In genomic region chr3:154683667-154684066, GRCm38 (mm10) we compare ENCODE assay signal across 20 mouse cellular contexts. TPM values are rescaled to one million over a fixed set of nuclear protein-coding genes. Genes with fewer than 3 reads are reported as not detected.
A peak's percentile ranks its signal among the peaks of the same experiment; 100 is the strongest.
DNase-seq lines count a peak whose midpoint lies in the region; ATAC-seq lines count a peak whose summit lies in the region.
"Had no signal": no experiment of that assay in that cellular context is flagged by ENCODE, and none has a peak within 500 bp of the region (broad histone marks: within the 10 kb centered on the region; RNA-seq: fewer than 3 reads in every experiment).

No protein-coding gene starts in this region.

- ATAC-seq in activated CD4-positive, CD25-positive, alpha-beta regulatory T cell, adult 4 months: peak; percentile 65
- ATAC-seq: forebrain, embryonic 15.5 days; hindbrain, embryonic 16.5 days; intestine, embryonic 15.5 days had no signal

- DNase-seq in A20 (ENCODE audit: low read depth, low spot score): peak; percentile 12
- DNase-seq in CD4-positive, CD25-positive, alpha-beta regulatory T cell, adult 2 months (ENCODE audit: low read depth, low spot score): peak; percentile 27
- DNase-seq in embryo, embryonic 10 days (ENCODE audit: low spot score): no peak
- DNase-seq in spleen, adult 18-20 months: no peak
- no peak for DNase-seq in gastrocnemius, postnatal 25 days
- DNase-seq: adrenal gland, postnatal 10 days; adrenal gland, postnatal 36 days; cerebellum, adult 18-20 months; cerebellum, adult 9-10 months; cerebellum, postnatal 14 days; gastrocnemius, postnatal 10 days; heart, adult 2 months; kidney, adult 18-20 months; kidney, adult 9 months had no signal

RNA-seq across cellular contexts. Expression of gene Erich3, which starts 20.0 kb away (rescaled TPM):
- not detected for polyA plus RNA-seq in activated CD4-positive, CD25-positive, alpha-beta regulatory T cell, adult 4 months (2017; shearing (Covaris generic))
- not detected for total RNA-seq in gastrocnemius, postnatal 25 days (2021)
- total RNA-seq: hematopoietic stem cell, adult 5-6 weeks had no signal
- polyA plus RNA-seq: erythroblast, embryonic 14.5 days had no signal

Comparison
In these comparisons a context has a peak if more than half of its experiments do, and no peak if none do; other contexts are left out.
1. DNase-seq: peak in A20 (single experiment) and CD4-positive, CD25-positive, alpha-beta regulatory T cell, adult 2 months (single experiment); none in embryo, embryonic 10 days (single experiment), spleen, adult 18-20 months (0 of 2) and gastrocnemius, postnatal 25 days (single experiment).